Mouse (Mus musculus) MN1 (cell line): ENCODE data around the gene Grb2.
A peak's percentile ranks its signal among the peaks of the same experiment; 100 is the strongest.

Experiments
- DNase-seq: peaks from one replicate; pipeline ENCODE4 v3.0.0-alpha.2; 2016; ENCODE audit warnings: low spot score

Grb2 gene

GRCm38 (mm10) chr11:115686369-115686768 lies 22.0 kb downstream of the Grb2 start:
- no peak for DNase-seq

GRCm38 (mm10) chr11:115685954-115686353 lies 22.4 kb downstream of the Grb2 start:
- no peak for DNase-seq

GRCm38 (mm10) chr11:115684877-115685276 lies 23.5 kb downstream of the Grb2 start:
- peak; percentile 39 for DNase-seq

- no peak for DNase-seq
Observed at GRCm38 (mm10) chr11:115683326-115683725, 25.1 kb downstream of the Grb2 start.

GRCm38 (mm10) chr11:115682411-115682810 lies 26.0 kb downstream of the Grb2 start:
- no peak for DNase-seq

- no peak for DNase-seq
Observed at GRCm38 (mm10) chr11:115679554-115680238, 28.7 kb downstream of the Grb2 start.

- DNase-seq, result no peak
Observed at GRCm38 (mm10) chr11:115678861-115679260, 29.5 kb downstream of the Grb2 start.

GRCm38 (mm10) chr11:115677511-115677910 lies 30.9 kb downstream of the Grb2 start:
- DNase-seq, result no peak

GRCm38 (mm10) chr11:115676738-115677137 lies 31.7 kb downstream of the Grb2 start:
- no peak for DNase-seq

GRCm38 (mm10) chr11:115674235-115674865 lies 34.0 kb downstream of the Grb2 start:
- no peak for DNase-seq

GRCm38 (mm10) chr11:115673471-115674234 lies 34.7 kb downstream of the Grb2 start:
- no peak for DNase-seq

- no peak for DNase-seq
Observed at GRCm38 (mm10) chr11:115672226-115672987, 36.0 kb downstream of the Grb2 start.

- no peak for DNase-seq
Observed at GRCm38 (mm10) chr11:115670451-115671050, 37.8 kb downstream of the Grb2 start.

- no peak for DNase-seq
Observed at GRCm38 (mm10) chr11:115663676-115664335, 44.6 kb downstream of the Grb2 start.

GRCm38 (mm10) chr11:115660376-115660775 lies 48.0 kb downstream of the Grb2 start:
- DNase-seq, result no peak

- no peak for DNase-seq
Observed at GRCm38 (mm10) chr11:115658521-115658920, 49.9 kb downstream of the Grb2 start.

- DNase-seq, result no peak
Observed at GRCm38 (mm10) chr11:115654128-115654527, 54.3 kb downstream of the Grb2 start.

GRCm38 (mm10) chr11:115653194-115653593 lies 55.2 kb downstream of the Grb2 start:
- DNase-seq, result no peak

- DNase-seq, result no peak
Observed at GRCm38 (mm10) chr11:115651680-115652079, 56.7 kb downstream of the Grb2 start.

GRCm38 (mm10) chr11:115649706-115650105 lies 58.7 kb downstream of the Grb2 start:
- no peak for DNase-seq

GRCm38 (mm10) chr11:115647459-115647858 lies 60.9 kb downstream of the Grb2 start:
- DNase-seq, result peak; percentile 72
